Mouse (Mus musculus) MEL (cell line): Measurements from ENCODE around the gene Rnase12.

Source experiments
- CHD2 ChIP-seq: IDR thresholded peaks from 2 replicates; pipeline ENCODE4 v1.6.1; 2011; ENCODE audit warnings: low read length, improper control_type of control experiment
- EP300 ChIP-seq, 2 experiments: IDR thresholded peaks; 2 replicates each; pipeline ENCODE4 v1.6.1; 2011; ENCODE audit warnings: improper control_type of control experiment in 2 of 2, low read length in 2 of 2, low read depth in 1 of 2, mild to moderate bottlenecking in 1 of 2
- MAFK ChIP-seq: IDR thresholded peaks from 2 replicates; pipeline ENCODE4 v1.6.1; 2011; ENCODE audit warnings: low read depth, mild to moderate bottlenecking, low read length, improper control_type of control experiment, borderline replicate concordance
- POLR2A ChIP-seq, 2 experiments: IDR thresholded peaks; 2 replicates each; pipeline ENCODE4 v1.6.1; 2011 to 2012; ENCODE audit warnings: low read length in 2 of 2, mild to moderate bottlenecking in 2 of 2, control low read depth in 1 of 2, improper control_type of control experiment in 1 of 2, low read depth in 1 of 2, moderate library complexity in 1 of 2; ENCODE audit not compliant: control insufficient read depth in 1 of 2, insufficient read depth in 1 of 2, poor library complexity in 1 of 2
- TAL1 ChIP-seq: IDR thresholded peaks from 2 replicates; pipeline ENCODE4 v1.6.1; 2012; ENCODE audit warnings: mild to moderate bottlenecking, inconsistent platforms, low read length, moderate library complexity, mixed read lengths
- USF1 ChIP-seq: IDR thresholded peaks from 2 replicates; pipeline ENCODE4 v1.6.1; 2014; ENCODE audit warnings: low read depth, mild to moderate bottlenecking, inconsistent platforms, low read length, improper control_type of control experiment, moderate library complexity

DNA sequence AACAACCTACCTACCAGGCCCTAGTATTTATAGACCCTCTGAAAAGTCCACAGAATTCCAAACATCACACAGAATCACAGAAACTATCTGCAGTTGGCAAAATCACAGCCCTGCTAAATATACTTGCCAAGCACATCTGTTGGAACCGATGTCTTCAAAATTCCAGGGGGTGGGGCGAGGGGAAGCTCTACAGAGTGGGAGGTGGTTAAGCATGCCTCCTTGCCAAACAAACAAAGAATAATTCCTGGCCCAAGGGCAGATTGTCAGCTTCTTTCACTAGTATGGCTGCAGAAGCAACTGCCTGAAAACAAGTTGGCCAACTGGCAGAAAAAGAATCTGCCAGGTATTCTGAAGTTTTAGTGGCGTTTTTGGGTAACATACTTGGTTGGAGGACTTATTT, 40.2 kb downstream of the Rnase12 start:
- TF ChIP-seq CHD2, result no peak
- TF ChIP-seq MAFK, result no peak
- no peak for TF ChIP-seq POLR2A (IDR thresholded peaks at IDR 0.05; ENCODE audit: control insufficient read depth in 1 of 2, insufficient read depth in 1 of 2, low read depth in 1 of 2, low read length in 2 of 2, poor library complexity in 1 of 2)
- no peak for TF ChIP-seq USF1
- no peak for TF ChIP-seq TAL1
- TF ChIP-seq EP300 (IDR thresholded peaks at IDR 0.05; ENCODE audit: low read depth in 1 of 2, low read length in 2 of 2), result no peak
